Mouse (Mus musculus): ENCODE measurements at regions not wholly inside any gene's neighbourhood (a gene's known extent, or its start where the extent isn't known, plus 50 kb on each side); places are given as distances from the start of the nearest gene placed in this dataset.

DNA sequence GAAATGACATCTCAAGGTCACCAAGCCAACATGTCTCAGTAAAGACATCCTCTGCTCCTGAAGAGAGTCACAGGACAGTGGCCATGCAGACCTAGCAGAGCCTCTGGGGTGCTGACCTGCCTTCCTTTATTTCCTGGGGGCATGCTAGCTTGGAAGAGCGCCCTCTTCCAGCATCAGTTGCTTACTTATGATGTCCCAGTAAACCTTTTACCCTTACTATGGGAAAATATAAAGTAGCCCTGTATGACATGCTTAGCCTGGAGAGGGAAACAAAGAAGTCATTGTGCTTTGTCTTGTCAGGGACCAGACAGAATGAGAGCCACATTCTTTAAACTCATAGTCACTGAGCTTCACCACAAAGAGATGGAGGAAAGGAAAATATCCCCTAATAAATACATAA, 82.9 kb downstream of the Postn start:
- TF ChIP-seq CTCF (conservative IDR thresholded peaks at IDR 0.05) = no peak
- Histone ChIP-seq H3K4me3 (no peak overlapping the region), H3K27ac (no peak overlapping the region)
- no peak for DNase-seq (ENCODE audit: low spot score in 2 of 2)

DNA sequence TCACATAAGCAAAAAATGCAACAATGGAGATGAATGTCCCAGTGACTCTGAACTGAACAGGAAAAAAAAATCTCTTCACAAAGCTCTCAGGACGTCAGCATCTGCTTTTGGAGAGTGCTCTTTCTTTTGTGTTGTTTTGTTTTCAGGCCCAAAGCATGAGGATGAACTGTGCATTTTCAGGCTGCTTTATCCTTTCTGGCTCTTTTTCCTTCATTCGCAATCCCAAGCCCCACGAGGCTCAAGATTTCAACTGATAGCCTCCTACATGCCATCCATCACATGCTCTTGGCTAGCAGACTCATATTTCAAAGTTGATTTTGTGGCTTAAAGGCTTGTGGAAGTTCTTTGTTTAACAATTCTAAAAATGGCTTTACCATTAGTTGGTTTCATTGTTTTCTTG, 86.0 kb downstream of the Postn start:
- TF ChIP-seq CTCF (conservative IDR thresholded peaks at IDR 0.05) = no peak
- no peak for DNase-seq (ENCODE audit: low spot score in 2 of 2)
- Histone ChIP-seq H3K27ac (no peak overlapping the region), H3K4me3 (no peak overlapping the region)

DNA sequence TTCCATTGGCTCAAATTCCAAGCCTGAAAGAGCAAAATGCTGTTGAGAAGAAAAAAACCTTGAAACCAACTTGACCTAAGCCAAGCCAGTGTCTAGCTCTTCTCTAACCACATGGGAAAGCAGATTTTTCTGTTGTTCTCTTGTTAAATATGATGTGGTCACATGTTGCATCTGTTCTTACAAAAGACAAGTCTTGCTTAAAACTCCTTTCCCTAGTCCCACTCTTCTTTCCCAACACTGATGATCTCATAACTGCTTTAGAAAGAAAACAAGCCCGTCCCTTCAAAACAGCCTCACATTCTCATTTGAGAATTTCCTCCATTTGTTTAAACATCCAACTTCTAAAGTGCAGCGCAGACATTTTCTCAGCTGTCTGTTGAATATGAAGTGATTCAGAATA, 96.5 kb downstream of the Postn start:
- no peak for TF ChIP-seq CTCF (conservative IDR thresholded peaks at IDR 0.05)
- Histone ChIP-seq H3K4me3 (no peak overlapping the region), H3K27ac (no peak overlapping the region)
- DNase-seq (ENCODE audit: low spot score in 2 of 2) = no peak

DNA sequence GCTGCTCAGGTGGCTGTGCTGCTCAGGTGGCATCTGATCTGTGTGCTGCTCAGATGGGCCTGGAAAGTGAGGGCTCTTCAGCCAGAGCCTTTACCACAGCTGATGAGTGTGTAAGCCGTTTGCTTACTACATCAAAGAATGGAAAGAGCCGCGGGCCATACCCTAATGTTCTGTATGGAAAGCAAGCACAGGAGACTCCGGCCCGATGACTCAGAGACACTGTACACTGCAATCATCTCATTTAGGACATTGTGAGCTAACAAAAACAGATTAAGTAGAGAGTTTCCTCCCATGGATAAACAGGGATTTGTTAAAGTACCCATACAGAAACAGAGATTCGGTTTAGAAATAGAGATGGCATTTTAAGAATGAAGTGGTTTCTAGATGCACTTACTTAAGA, 100.5 kb downstream of the Postn start:
- no peak overlapping the region for H3K4me3 ChIP-seq
- DNase-seq (ENCODE audit: low spot score in 2 of 2) = no peak
- no peak overlapping the region for H3K27ac ChIP-seq
- TF ChIP-seq CTCF (conservative IDR thresholded peaks at IDR 0.05) = no peak

DNA sequence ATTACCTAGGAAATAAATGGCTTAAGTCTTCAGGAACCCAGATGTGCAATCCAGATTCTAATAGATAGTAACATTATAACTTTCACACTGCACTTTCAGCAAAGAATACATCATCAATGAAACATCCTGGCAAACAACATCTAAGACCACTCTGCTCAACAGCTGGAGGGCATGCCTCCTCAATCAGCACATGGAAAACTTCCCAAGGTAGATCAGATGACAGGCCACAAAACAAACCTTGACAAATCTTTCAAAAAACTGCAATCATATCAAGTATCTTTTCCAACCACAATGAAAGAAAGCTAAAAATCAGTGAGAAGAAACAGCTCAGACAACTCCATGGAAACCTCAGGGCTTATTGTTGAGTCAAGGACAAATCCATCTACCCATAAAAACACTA, 105.2 kb downstream of the Postn start:
- no peak overlapping the region for H3K27ac ChIP-seq
- no peak overlapping the region for H3K4me3 ChIP-seq
- no peak for DNase-seq (ENCODE audit: low spot score in 2 of 2)
- TF ChIP-seq CTCF (conservative IDR thresholded peaks at IDR 0.05) = no peak

DNA sequence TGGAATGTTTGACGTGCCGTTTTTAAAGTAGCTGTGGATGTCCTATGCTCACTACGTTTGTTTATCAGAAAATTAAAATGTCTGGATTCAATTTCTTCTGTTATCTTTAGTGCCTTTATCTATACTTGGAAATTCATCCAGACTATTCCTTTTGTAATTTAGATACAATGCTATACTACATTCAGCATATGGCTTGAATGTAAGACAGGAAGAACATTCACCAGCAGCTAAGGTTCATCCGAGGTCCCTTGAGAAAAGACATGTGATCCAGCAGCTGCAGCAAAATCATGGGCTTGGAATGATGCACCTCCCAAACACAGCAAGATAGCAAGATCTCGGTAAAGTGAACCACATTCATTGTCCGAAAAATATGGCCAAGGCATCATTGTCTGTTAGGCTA, 113.3 kb downstream of the Postn start:
- no peak for TF ChIP-seq CTCF (conservative IDR thresholded peaks at IDR 0.05)
- no peak for DNase-seq (ENCODE audit: low spot score in 2 of 2)
- H3K4me3 ChIP-seq = no peak overlapping the region
- no peak overlapping the region for H3K27ac ChIP-seq

DNA sequence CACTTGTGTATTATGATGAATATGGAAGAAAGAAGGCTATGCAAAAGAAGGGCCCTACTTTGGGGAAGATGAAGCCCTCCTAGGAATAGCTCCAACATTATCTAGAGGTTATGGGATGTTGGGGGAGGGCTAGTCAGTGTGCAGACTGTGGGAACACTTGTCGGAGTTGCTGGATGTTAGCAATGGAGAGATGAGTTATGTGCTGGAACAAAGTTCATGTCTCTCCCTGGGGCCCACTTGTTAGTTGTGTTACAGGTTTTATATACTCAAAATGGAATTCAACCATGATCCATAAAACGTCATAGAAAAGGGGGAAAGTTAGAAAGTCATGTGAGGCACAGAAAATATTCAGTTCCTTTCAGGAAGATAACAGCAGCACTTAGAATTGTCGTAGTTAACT, 115.0 kb downstream of the Postn start:
- no peak overlapping the region for H3K27ac ChIP-seq
- H3K4me3 ChIP-seq = no peak overlapping the region
- TF ChIP-seq CTCF (conservative IDR thresholded peaks at IDR 0.05) = no peak
- no peak for DNase-seq (ENCODE audit: low spot score in 2 of 2)

DNA sequence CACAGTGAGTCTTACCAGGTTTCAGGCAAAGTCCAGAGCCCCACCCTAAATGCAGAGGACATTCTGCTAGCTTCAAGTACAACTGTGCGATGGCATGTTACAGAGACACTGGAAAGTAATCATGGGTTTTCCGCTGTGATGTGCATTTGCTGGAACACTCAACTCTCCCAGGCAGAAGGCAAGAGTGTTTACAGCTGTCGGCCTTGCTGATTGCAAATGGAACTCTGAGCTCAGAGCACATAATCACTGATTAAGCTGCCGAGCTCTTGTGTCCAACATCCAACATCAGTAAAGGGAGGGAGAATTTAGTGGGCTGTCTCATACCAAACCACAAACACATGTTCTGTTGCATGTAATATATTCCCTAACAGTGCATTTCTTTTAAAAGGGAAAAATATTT, 117.1 kb downstream of the Postn start:
- no peak overlapping the region for H3K27ac ChIP-seq
- no peak overlapping the region for H3K4me3 ChIP-seq
- TF ChIP-seq CTCF (conservative IDR thresholded peaks at IDR 0.05) = no peak
- DNase-seq (ENCODE audit: low spot score in 2 of 2) = no peak

DNA sequence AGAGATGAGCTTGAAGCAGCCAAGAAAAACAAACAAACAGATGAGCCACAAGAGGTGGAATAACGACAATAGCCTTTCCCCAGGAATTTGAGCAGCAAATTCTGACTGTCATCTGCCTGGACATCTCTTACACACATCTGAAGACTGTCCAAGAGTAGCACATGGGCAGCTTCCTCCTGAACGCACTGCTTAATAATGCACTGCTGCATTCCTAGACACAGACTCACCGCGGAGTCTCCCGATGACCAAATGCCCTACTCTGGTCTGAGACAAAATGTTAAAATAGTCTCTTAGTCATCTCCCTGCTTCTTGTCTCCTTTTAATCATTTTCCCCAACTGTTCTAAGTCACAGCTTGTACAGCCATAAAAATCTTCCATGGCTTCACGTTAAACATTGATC, 119.3 kb downstream of the Postn start:
- Histone ChIP-seq H3K27ac (no peak overlapping the region), H3K4me3 (no peak overlapping the region)
- no peak for DNase-seq (ENCODE audit: low spot score in 2 of 2)
- no peak for TF ChIP-seq CTCF (conservative IDR thresholded peaks at IDR 0.05)

DNA sequence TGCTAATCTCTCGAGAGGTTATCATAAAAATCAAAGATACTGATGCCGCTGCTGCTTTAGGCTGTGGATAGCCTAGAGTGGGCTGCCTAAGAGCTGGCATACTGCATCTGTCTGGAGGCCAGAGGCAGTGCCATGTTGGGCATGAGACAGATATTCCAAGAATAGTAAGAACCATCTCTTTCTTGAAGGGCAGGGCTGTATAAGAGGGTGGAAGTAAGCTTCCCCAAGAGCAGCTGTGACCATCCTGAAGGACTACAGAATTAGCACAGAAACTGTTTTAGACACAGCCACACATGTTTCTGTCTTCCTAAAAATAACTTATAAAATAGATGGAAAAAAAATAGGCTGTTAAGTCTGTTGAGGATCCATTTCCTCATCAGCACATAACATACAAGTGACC, 126.4 kb downstream of the Postn start:
- no peak overlapping the region for H3K4me3 ChIP-seq
- no peak overlapping the region for H3K27ac ChIP-seq
- no peak for DNase-seq (ENCODE audit: low spot score in 2 of 2)
- TF ChIP-seq CTCF (conservative IDR thresholded peaks at IDR 0.05) = no peak

DNA sequence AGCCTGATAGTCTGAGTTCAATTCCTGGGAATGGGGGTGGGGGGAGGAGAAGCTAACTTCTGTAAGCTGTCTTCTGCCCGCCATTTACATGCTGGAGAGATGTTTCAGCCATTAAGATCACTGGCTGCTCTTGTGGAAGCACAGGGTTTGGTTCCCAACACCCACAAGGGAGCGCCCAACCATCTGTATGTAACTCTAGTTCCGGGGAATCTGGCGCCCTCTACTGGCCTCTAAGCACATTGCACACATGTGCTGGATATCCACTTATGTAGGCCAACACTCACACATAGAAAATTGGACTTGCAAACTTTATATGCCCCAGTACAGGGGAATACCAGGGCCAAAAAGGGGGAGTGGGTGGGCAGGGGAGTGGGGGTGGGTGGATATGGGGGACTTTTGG, 126.9 kb downstream of the Postn start:
- TF ChIP-seq CTCF (conservative IDR thresholded peaks at IDR 0.05) = peak; percentile 30

DNA sequence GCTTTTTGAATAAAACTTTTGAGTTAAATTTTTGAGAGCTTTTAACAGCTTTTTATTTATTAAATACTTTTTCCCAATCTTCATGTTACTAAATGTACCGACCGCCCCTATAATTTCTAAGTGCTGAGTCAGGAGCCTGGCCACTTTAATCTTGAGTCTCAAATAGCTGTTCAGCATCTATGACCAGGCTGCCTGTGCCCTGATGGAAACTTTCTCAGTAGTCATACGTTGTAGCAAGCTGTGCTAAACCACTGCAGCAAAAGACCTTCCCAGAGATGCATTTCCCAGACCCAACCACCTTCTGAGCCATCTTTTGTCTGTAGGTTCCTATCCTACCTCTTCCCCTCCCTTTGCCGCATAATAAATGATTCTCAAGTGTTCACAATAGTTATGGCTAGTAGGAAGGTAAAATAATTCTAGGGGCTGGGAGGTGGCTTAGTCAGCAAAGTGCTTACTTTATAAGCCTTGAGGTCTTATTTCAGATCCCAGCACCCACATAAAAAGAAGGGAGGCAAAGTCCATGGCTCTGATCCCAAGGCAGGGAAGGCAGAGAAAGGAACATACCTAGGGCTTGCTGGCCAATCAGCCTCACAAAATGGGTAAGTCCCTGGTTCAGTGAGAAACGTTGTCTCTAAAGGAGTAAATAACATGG, 129.5 kb downstream of the Postn start:
- Histone ChIP-seq H3K27ac (no peak overlapping the region), H3K4me3 (no peak overlapping the region)
- DNase-seq (ENCODE audit: low spot score in 2 of 2) = no peak
- TF ChIP-seq CTCF (conservative IDR thresholded peaks at IDR 0.05) = no peak

More for the DNA sequence above, 126.9 kb downstream of the Postn start:
- H3K4me3 ChIP-seq = no peak overlapping the region
- no peak overlapping the region for H3K27ac ChIP-seq
- DNase-seq (ENCODE audit: low spot score in 2 of 2) = no peak

DNA sequence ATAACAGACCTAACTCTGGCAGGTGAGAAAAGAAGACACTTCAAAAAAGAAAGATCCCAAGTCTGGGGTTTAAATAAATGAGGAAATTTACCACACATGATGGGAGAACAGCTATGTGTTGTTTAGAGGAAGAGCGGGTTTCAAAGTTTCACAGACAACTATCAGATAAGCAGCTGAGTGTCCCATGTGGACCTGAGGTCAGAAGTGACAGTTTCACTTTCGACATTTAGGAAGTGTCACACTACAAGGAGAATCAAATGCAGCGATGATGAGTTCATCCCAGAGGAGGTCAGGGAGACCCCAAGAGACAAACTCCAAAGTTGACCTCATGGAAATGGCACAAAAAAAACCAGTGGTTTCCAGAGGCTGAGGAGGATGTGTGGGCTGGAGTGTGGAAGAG, 132.7 kb downstream of the Postn start:
- Histone ChIP-seq H3K4me3 (no peak overlapping the region), H3K27ac (no peak overlapping the region)
- DNase-seq (ENCODE audit: low spot score in 2 of 2) = no peak
- no peak for TF ChIP-seq CTCF (conservative IDR thresholded peaks at IDR 0.05)

DNA sequence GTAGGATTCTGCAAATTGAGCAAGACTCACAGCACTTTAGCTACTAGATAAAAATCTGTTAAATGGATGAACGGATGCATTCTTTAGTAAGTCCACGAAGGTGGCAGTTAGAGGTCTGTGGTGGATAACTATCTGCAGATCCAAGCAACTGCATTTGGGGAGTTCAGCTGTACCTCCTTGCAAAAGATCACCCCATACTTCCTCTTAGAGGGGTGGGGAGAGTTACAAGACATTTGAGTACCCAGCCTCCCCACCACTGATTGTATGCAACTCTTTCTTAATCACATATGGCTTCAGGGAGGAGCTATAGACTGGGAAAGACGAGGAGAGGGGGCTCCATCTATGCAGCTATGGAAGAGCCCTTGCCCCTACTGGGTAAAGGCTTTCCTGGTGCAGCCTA, 144.1 kb downstream of the Postn start:
- no peak for DNase-seq (ENCODE audit: low spot score in 2 of 2)
- Histone ChIP-seq H3K4me3 (no peak overlapping the region), H3K27ac (no peak overlapping the region)
- TF ChIP-seq CTCF (conservative IDR thresholded peaks at IDR 0.05) = no peak

DNA sequence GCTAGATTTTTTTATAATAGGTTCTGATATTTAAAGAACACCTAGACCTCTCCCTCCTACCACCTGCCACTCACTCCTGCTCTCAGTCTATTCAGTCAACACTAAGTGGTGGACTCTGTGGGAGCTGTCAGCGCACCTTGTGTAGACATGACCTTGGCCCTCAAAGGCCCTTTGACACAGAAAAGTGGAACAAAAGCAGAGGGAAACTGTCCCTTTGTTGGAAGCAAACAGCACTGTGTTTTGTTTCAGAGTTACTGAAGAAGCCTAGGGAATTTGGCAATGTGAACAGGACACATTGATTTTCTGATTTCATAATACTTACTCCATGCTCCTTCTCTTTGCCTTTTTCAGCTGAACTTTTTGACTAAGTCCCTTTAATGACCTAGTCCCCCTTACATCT, 146.7 kb downstream of the Postn start:
- no peak for DNase-seq (ENCODE audit: low spot score in 2 of 2)
- TF ChIP-seq CTCF (conservative IDR thresholded peaks at IDR 0.05) = no peak
- H3K4me3 ChIP-seq = no peak overlapping the region
- H3K27ac ChIP-seq = no peak overlapping the region
